ENCODE assay signal across 20 mouse cellular contexts in genomic region chr8:103270035-103270434, GRCm38 (mm10).
DNase-seq lines count a peak whose midpoint lies in the region; ATAC-seq and TF ChIP-seq lines count a peak whose summit lies in the region.
"Had no signal": no experiment of that assay in that cellular context is flagged by ENCODE, and none has a peak within 500 bp of the region (broad histone marks: within the 10 kb centered on the region; RNA-seq: fewer than 3 reads in every experiment).

No protein-coding gene starts in this region.

- ATAC-seq in hindbrain, postnatal 0 days = no peak
- ATAC-seq in hindbrain, embryonic 16.5 days = no peak
- ATAC-seq in embryonic facial prominence, embryonic 12.5 days (ENCODE audit: insufficient number of reproducible peaks, insufficient read depth, low FRiP score, low TSS enrichment) = no peak
- ATAC-seq in limb, embryonic 13.5 days (ENCODE audit: low FRiP score, low read depth) = no peak
- ATAC-seq in frontal cortex, adult (ENCODE audit: low TSS enrichment) = no peak
- no peak for ATAC-seq in liver, postnatal 0 days
- ATAC-seq in midbrain, embryonic 14.5 days (ENCODE audit: low FRiP score, low TSS enrichment) = no peak
- ATAC-seq: forebrain, embryonic 15.5 days; intestine, embryonic 15.5 days had no signal

- TF ChIP-seq POLR2A in embryonic fibroblast, embryonic 13.5 days (IDR thresholded peaks at IDR 0.05; ENCODE audit: low read depth, low read length) = no peak

- no peak overlapping the region for H3K4me3 ChIP-seq in hindbrain, postnatal 0 days (ENCODE audit: low read length)
- no peak overlapping the region for H3K4me3 ChIP-seq in hindbrain, embryonic 16.5 days (ENCODE audit: low read length)
- no peak overlapping the region for H3K4me3 ChIP-seq in embryonic facial prominence, embryonic 12.5 days
- H3K4me3 ChIP-seq in embryonic fibroblast, embryonic 13.5 days (ENCODE audit: insufficient read depth, low read length) = no peak overlapping the region
- H3K4me3 ChIP-seq in limb, embryonic 13.5 days = no peak overlapping the region
- H3K4me3 ChIP-seq in liver, postnatal 0 days (ENCODE audit: low read depth, low read length) = no peak overlapping the region
- no peak overlapping the region for H3K4me3 ChIP-seq in midbrain, embryonic 14.5 days (replicated peaks; ENCODE audit: low read depth, low read length)
- H3K4me3 ChIP-seq: erythroblast, embryonic 14.5 days; forebrain, embryonic 10.5 days; forebrain, embryonic 15.5 days; heart, embryonic 13.5 days; hindbrain, embryonic 12.5 days; intestine, embryonic 15.5 days had no signal

- no peak for TF ChIP-seq EP300 in liver, postnatal 0 days (IDR thresholded peaks at IDR 0.05; ENCODE audit: low read depth)

- TF ChIP-seq CTCF in hindbrain, postnatal 0 days (IDR thresholded peaks at IDR 0.05; ENCODE audit: low read depth) = no peak
- no peak for TF ChIP-seq CTCF in embryonic fibroblast, embryonic 13.5 days (IDR thresholded peaks at IDR 0.05; ENCODE audit: borderline replicate concordance, insufficient read depth, low read length)
- TF ChIP-seq CTCF in liver, postnatal 0 days (IDR thresholded peaks at IDR 0.05; ENCODE audit: low read depth) = no peak

- no peak overlapping the region for H3K9ac ChIP-seq in hindbrain, postnatal 0 days (replicated peaks; ENCODE audit: low read length)
- no peak overlapping the region for H3K9ac ChIP-seq in hindbrain, embryonic 16.5 days (ENCODE audit: low read depth, low read length)
- H3K9ac ChIP-seq in embryonic facial prominence, embryonic 12.5 days = no peak overlapping the region
- H3K9ac ChIP-seq in limb, embryonic 13.5 days = no peak overlapping the region
- H3K9ac ChIP-seq in liver, postnatal 0 days (replicated peaks) = no peak overlapping the region
- no peak overlapping the region for H3K9ac ChIP-seq in midbrain, embryonic 14.5 days (replicated peaks; ENCODE audit: low read length)
- H3K9ac ChIP-seq: forebrain, embryonic 15.5 days; heart, embryonic 13.5 days; hindbrain, embryonic 12.5 days; intestine, embryonic 15.5 days had no signal

- H3K27me3 ChIP-seq in hindbrain, postnatal 0 days (ENCODE audit: insufficient read depth, low read length) = no peaks in the 10 kb centered on the region
- H3K27me3 ChIP-seq in hindbrain, embryonic 16.5 days (replicated peaks; ENCODE audit: control insufficient read depth, insufficient read depth, low read length) = no peaks in the 10 kb centered on the region
- no peaks in the 10 kb centered on the region for H3K27me3 ChIP-seq in embryonic facial prominence, embryonic 12.5 days
- no peaks in the 10 kb centered on the region for H3K27me3 ChIP-seq in limb, embryonic 13.5 days
- no peaks in the 10 kb centered on the region for H3K27me3 ChIP-seq in liver, postnatal 0 days (ENCODE audit: insufficient read depth, low read length)
- no peaks in the 10 kb centered on the region for H3K27me3 ChIP-seq in midbrain, embryonic 14.5 days (ENCODE audit: control insufficient read depth, insufficient read depth, low read length)
- H3K27me3 ChIP-seq: forebrain, embryonic 15.5 days; heart, embryonic 13.5 days; hindbrain, embryonic 12.5 days; intestine, embryonic 15.5 days had no signal

- H3K9me3 ChIP-seq in hindbrain, postnatal 0 days (ENCODE audit: low read length) = no peaks in the 10 kb centered on the region
- H3K9me3 ChIP-seq in hindbrain, embryonic 16.5 days (ENCODE audit: control insufficient read depth, low read length) = no peaks in the 10 kb centered on the region
- H3K9me3 ChIP-seq in embryonic facial prominence, embryonic 12.5 days = no peaks in the 10 kb centered on the region
- no peaks in the 10 kb centered on the region for H3K9me3 ChIP-seq in limb, embryonic 13.5 days
- no peaks in the 10 kb centered on the region for H3K9me3 ChIP-seq in liver, postnatal 0 days (ENCODE audit: low read length)
- H3K9me3 ChIP-seq in midbrain, embryonic 14.5 days (ENCODE audit: control insufficient read depth, low read length) = no peaks in the 10 kb centered on the region
- H3K9me3 ChIP-seq: forebrain, embryonic 10.5 days; forebrain, embryonic 15.5 days; heart, embryonic 13.5 days; hindbrain, embryonic 12.5 days; intestine, embryonic 15.5 days had no signal

- H3K27ac ChIP-seq in hindbrain, postnatal 0 days = peak overlapping the region; percentile 54; the same call in 1 of the 2 replicates
- H3K27ac ChIP-seq in hindbrain, embryonic 16.5 days (ENCODE audit: low read depth, low read length) = no peak overlapping the region
- peak overlapping the region; percentile 83 for H3K27ac ChIP-seq in embryonic facial prominence, embryonic 12.5 days
- peak overlapping the region; percentile 98 for H3K27ac ChIP-seq in embryonic fibroblast, embryonic 13.5 days (ENCODE audit: insufficient read depth, low read length)
- peak overlapping the region; percentile 74 for H3K27ac ChIP-seq in limb, embryonic 13.5 days
- H3K27ac ChIP-seq in liver, postnatal 0 days (ENCODE audit: low read depth) = no peak overlapping the region
- no peak overlapping the region for H3K27ac ChIP-seq in midbrain, embryonic 14.5 days (replicated peaks; ENCODE audit: low read depth, low read length)
- H3K27ac ChIP-seq: forebrain, embryonic 15.5 days; heart, embryonic 13.5 days; hindbrain, embryonic 12.5 days; intestine, embryonic 15.5 days had no signal

- no peaks in the 10 kb centered on the region for H3K36me3 ChIP-seq in hindbrain, postnatal 0 days (ENCODE audit: insufficient read depth, low read length)
- no peaks in the 10 kb centered on the region for H3K36me3 ChIP-seq in hindbrain, embryonic 16.5 days (ENCODE audit: control insufficient read depth, insufficient read depth, low read length)
- no peaks in the 10 kb centered on the region for H3K36me3 ChIP-seq in embryonic facial prominence, embryonic 12.5 days
- H3K36me3 ChIP-seq in limb, embryonic 13.5 days = no peaks in the 10 kb centered on the region
- no peaks in the 10 kb centered on the region for H3K36me3 ChIP-seq in liver, postnatal 0 days (replicated peaks; ENCODE audit: insufficient read depth, low read length)
- no peaks in the 10 kb centered on the region for H3K36me3 ChIP-seq in midbrain, embryonic 14.5 days (ENCODE audit: control insufficient read depth, insufficient read depth, low read length)
- H3K36me3 ChIP-seq: forebrain, embryonic 10.5 days; forebrain, embryonic 15.5 days; heart, embryonic 13.5 days; hindbrain, embryonic 12.5 days; intestine, embryonic 15.5 days had no signal

- no peak overlapping the region for H3K4me2 ChIP-seq in hindbrain, postnatal 0 days (ENCODE audit: low read depth, low read length)
- H3K4me2 ChIP-seq in hindbrain, embryonic 16.5 days (ENCODE audit: low read length) = no peak overlapping the region
- H3K4me2 ChIP-seq in embryonic facial prominence, embryonic 12.5 days (replicated peaks) = no peak overlapping the region
- no peak overlapping the region for H3K4me2 ChIP-seq in limb, embryonic 13.5 days (replicated peaks)
- no peak overlapping the region for H3K4me2 ChIP-seq in liver, postnatal 0 days (ENCODE audit: low read depth, low read length)
- no peak overlapping the region for H3K4me2 ChIP-seq in midbrain, embryonic 14.5 days (ENCODE audit: low read length)
- H3K4me2 ChIP-seq: forebrain, embryonic 15.5 days; heart, embryonic 13.5 days; hindbrain, embryonic 12.5 days; intestine, embryonic 15.5 days had no signal

- DNase-seq in hindbrain, postnatal 0 days (ENCODE audit: low spot score) = no peak
- no peak for DNase-seq in liver, postnatal 0 days
- DNase-seq in midbrain, embryonic 14.5 days = no peak
- DNase-seq: adrenal gland, postnatal 14 days; cerebellum, adult 11-12 months; cerebellum, adult 9-11 months; cerebellum, postnatal 36 days; gastrocnemius, postnatal 14 days; heart, postnatal 4 days had no signal

- no peaks in the 10 kb centered on the region for H3K4me1 ChIP-seq in hindbrain, postnatal 0 days (ENCODE audit: insufficient read depth, low read length)
- H3K4me1 ChIP-seq in hindbrain, embryonic 16.5 days (ENCODE audit: control insufficient read depth, insufficient read depth, low read depth, low read length) = peaks cover 3% of the 10 kb centered on the region; the same call in 1 of the 2 replicates
- peaks cover 28% of the 10 kb centered on the region for H3K4me1 ChIP-seq in embryonic facial prominence, embryonic 12.5 days
- peaks cover 15% of the 10 kb centered on the region for H3K4me1 ChIP-seq in embryonic fibroblast, embryonic 13.5 days (ENCODE audit: control insufficient read depth, insufficient read depth, low read length)
- H3K4me1 ChIP-seq in limb, embryonic 13.5 days = peaks cover 39% of the 10 kb centered on the region
- H3K4me1 ChIP-seq in liver, postnatal 0 days (ENCODE audit: insufficient read depth) = no peaks in the 10 kb centered on the region
- 0 out of 2 replicates have a peak, but pooled peaks cover 5% of the 10 kb centered on the region for H3K4me1 ChIP-seq in midbrain, embryonic 14.5 days (ENCODE audit: control insufficient read depth, insufficient read depth, low read length)

- 88% methylated on average over 3 of the region's 3 CpGs for WGBS in hindbrain, postnatal 0 days
- 91% methylated on average over 3 of the region's 3 CpGs for WGBS in hindbrain, embryonic 16.5 days
- WGBS in embryonic facial prominence, embryonic 12.5 days = 70% methylated on average over 3 of the region's 3 CpGs
- 52% methylated on average over 3 of the region's 3 CpGs for WGBS in limb, embryonic 13.5 days
- 73% methylated on average over 3 of the region's 3 CpGs for WGBS in liver, postnatal 0 days (ENCODE audit: insufficient replicate concordance)
- 93% methylated on average over 3 of the region's 3 CpGs for WGBS in midbrain, embryonic 14.5 days

Comparison
In these comparisons a context has a peak if more than half of its experiments do, and no peak if none do; other contexts are left out.
1. H3K27ac ChIP-seq: peak in hindbrain, postnatal 0 days (single experiment), embryonic facial prominence, embryonic 12.5 days (single experiment), embryonic fibroblast, embryonic 13.5 days (single experiment) and limb, embryonic 13.5 days (single experiment); none in hindbrain, embryonic 16.5 days (single experiment), liver, postnatal 0 days (single experiment) and midbrain, embryonic 14.5 days (single experiment).